Mouse (Mus musculus) midbrain, embryonic 14.5 days (tissue): ENCODE results near the gene Vmn2r89. TPM values are rescaled to one million over a fixed set of nuclear protein-coding genes. Genes with fewer than 3 reads are reported as not detected.
"Not testable (repeated sequence)": the region's sequence is repeated elsewhere in the genome, so short reads cannot be mapped to it uniquely, and the experiment has no call there.

Source experiments
- ATAC-seq: fragments of 200-750 bp; cut with Nextera tagmentation; 2 replicates; pipeline ENCODE4 v1.8.0; 2017; ENCODE audit warnings: moderate number of reproducible peaks, moderate library complexity; ENCODE audit not compliant: low FRiP score, low TSS enrichment
- DNase-seq: peaks from one replicate; pipeline ENCODE4 v3.0.0-alpha.2; 2015
- H3K27ac ChIP-seq: fragments of 300-500 bp; sonication (generic); replicated peaks from 2 replicates; pipeline ENCODE4 v1.5.1; 2014; ENCODE audit warnings: mild to moderate bottlenecking, low read depth, low read length, moderate library complexity
- H3K27me3 ChIP-seq: fragments of 300-500 bp; sonication (generic); 2 replicates; pipeline ENCODE4 v1.6.1; 2014; ENCODE audit warnings: low read length, control low read depth, mixed read lengths; ENCODE audit not compliant: control insufficient read depth, insufficient read depth
- H3K36me3 ChIP-seq: fragments of 300-500 bp; sonication (generic); 2 replicates; pipeline ENCODE4 v1.6.1; 2014; ENCODE audit warnings: low read length, control low read depth; ENCODE audit not compliant: control insufficient read depth, insufficient read depth
- H3K4me1 ChIP-seq: fragments of 300-500 bp; sonication (generic); 2 replicates; pipeline ENCODE4 v1.6.1; 2014; ENCODE audit warnings: mild to moderate bottlenecking, antibody characterized with exemption, low read length, control low read depth; ENCODE audit not compliant: control insufficient read depth, insufficient read depth
- H3K4me2 ChIP-seq: fragments of 300-500 bp; sonication (generic); 2 replicates; pipeline ENCODE4 v1.6.1; 2014; ENCODE audit warnings: mild to moderate bottlenecking, low read length, moderate library complexity
- H3K4me3 ChIP-seq: fragments of 300-500 bp; sonication (generic); replicated peaks from 2 replicates; pipeline ENCODE4 v1.5.1; 2014; ENCODE audit warnings: low read depth, low read length
- H3K9ac ChIP-seq: fragments of 300-500 bp; sonication (generic); replicated peaks from 2 replicates; pipeline ENCODE4 v1.6.1; 2014; ENCODE audit warnings: mild to moderate bottlenecking, low read length, moderate library complexity
- H3K9me3 ChIP-seq: fragments of 300-500 bp; sonication (generic); 2 replicates; pipeline ENCODE4 v1.6.1; 2016; ENCODE audit warnings: low read length, control low read depth, mixed read lengths; ENCODE audit not compliant: control insufficient read depth
- WGBS: fragments of 180-500 bp; shearing (Covaris S2); extraction: QIAGEN DNeasy Blood & Tissue Kit; methylation state at CpG from one replicate; pipeline ENCODE4 v1.1.7; 2014; 5-methylcytosine and 5-hydroxymethylcytosine counted together
- polyA plus RNA-seq: library from polyadenylated mRNA; unstranded; fragments of >200 nt; fragmentation: Nextera tagmentation; extraction: Ambion mirVana; gene quantifications from 2 replicates; pipeline ENCODE4 v1.2.1, GENCODE M21; 2014

Gene Vmn2r89
- polyA plus RNA-seq, 1 experiment from 2014 or later: not detected

DNA sequence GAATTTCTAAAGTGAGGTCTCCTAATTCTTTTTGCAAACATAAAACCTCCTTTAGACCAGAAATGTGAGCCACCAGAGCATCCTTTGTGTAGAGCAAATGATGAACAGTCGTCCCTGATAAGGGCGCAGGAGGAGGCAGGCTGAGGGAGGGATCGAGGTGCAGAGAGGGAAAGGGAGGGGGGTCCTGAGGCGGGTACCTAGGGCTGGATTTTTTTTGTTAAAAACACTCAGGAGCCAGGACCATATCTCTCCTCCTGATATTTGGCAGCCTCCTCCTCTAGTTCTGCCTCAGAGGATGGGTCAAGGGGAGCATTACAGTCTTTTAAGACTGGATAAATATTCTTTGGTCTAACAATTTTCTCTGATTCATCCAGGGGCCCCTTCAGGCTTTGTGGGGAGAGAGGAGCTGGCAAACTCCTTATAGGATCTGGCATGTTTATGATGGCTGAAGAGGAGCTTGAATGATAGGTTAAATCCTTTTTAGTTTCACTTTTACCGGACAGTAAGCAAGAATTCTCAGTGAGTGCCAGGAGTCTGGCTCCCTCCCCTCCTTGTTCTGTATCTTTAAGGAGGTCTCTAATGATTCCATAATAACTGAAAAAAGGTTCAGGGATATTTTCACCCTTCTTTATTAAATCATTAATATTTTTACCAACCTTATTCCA lies 30.5 kb downstream of the Vmn2r89 start:
- Histone ChIP-seq H3K9ac (no peak overlapping the region), H3K4me1 (no peaks in the 10 kb centered on the region), H3K36me3 (no peaks in the 10 kb centered on the region), H3K4me2 (no peak overlapping the region), H3K27me3 (no peaks in the 10 kb centered on the region), H3K9me3 (no peaks in the 10 kb centered on the region; the same call in 1 of the 2 replicates), H3K27ac (no peak overlapping the region), H3K4me3 (no peak overlapping the region)
- DNase-seq: no peak
- 93% methylated on average over 5 of the region's 5 CpGs for WGBS
- no peak for ATAC-seq

DNA sequence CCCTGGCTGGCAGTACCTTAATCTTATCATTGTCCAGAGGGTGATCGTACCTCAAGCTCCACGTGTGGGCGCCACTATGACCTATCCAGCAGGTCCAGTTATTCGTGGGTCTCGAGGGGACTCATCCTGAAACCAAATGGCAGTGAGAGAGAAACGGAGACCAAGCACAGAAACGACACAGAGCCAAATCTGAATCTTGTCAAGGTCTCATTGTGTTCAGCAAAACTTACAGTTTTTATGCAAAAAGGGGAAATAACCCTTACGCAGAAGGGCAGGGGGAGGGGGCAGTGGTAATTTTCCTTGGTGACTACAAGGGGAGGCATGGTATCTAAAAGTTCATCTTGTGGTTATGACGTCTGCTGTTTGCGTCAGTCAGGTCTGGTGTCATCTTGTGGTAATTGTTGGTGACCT lies 31.3 kb downstream of the Vmn2r89 start:
- not testable (repeated sequence) for H3K4me3 ChIP-seq, H3K27me3 ChIP-seq, H3K27ac ChIP-seq, H3K9ac ChIP-seq, H3K36me3 ChIP-seq, ATAC-seq, DNase-seq, H3K9me3 ChIP-seq, H3K4me1 ChIP-seq, H3K4me2 ChIP-seq
- 86% methylated on average over 10 of the region's 10 CpGs for WGBS

DNA sequence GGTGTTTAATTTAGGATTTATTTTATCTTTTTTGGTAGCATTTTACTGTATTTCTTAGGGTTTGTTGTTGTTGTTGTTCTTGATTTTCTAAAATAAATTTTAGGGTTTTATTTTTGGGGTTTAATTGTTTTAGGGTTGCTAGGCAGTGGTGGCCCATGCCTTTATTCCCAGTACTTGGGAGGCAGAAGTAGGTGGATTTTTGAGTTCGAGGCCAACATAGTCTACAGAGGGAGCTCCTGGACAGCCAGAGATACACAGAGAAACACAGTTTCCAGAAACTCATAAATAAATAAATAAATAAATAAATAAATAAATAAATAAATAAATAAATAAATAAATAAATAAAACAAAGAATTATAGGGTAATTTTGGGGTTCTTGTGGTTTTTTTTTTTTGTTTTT lies 32.0 kb downstream of the Vmn2r89 start:
- no peak for ATAC-seq
- WGBS: 98% methylated on average over 1 of the region's 1 CpGs

DNA sequence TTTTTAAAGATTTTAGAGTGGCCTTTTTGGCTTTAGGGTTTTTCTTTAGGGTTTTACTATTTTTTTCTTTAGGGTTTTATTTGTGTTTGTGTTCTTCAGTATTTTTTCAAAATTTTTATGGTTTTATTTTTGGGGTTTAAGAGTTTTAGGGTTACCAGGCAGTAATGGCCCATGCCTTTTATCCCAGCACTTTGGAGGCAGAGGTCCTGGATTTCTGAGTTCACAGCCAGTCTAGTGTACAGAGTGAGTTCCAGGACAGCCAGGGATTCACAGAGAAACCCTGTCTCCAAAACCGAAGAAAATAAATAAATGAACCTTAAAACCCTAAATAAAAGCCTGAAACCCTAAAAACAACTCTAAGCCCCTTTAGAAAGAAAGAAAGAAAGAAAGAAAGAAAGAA lies 34.5 kb downstream of the Vmn2r89 start:
- whole genome bisulfite sequencing: 85% methylated on average over 1 of the region's 1 CpGs
- Histone ChIP-seq H3K4me2 (no peak overlapping the region), H3K4me3 (no peak overlapping the region), H3K27me3 (no peaks in the 10 kb centered on the region), H3K4me1 (no peaks in the 10 kb centered on the region), H3K36me3 (no peaks in the 10 kb centered on the region), H3K9me3 (no peaks in the 10 kb centered on the region), H3K27ac (no peak overlapping the region), H3K9ac (no peak overlapping the region)
- DNase-seq: no peak
- ATAC-seq: no peak

More for the DNA sequence above, 32.0 kb downstream of the Vmn2r89 start:
- H3K27me3 ChIP-seq: no peaks in the 10 kb centered on the region
- H3K27ac ChIP-seq: no peak overlapping the region
- no peak overlapping the region for H3K4me3 ChIP-seq
- H3K9ac ChIP-seq: no peak overlapping the region
- H3K4me1 ChIP-seq: no peaks in the 10 kb centered on the region
- no peak overlapping the region for H3K4me2 ChIP-seq
- H3K9me3 ChIP-seq: no peaks in the 10 kb centered on the region; the same call in 1 of the 2 replicates
- no peaks in the 10 kb centered on the region for H3K36me3 ChIP-seq
- no peak for DNase-seq

DNA sequence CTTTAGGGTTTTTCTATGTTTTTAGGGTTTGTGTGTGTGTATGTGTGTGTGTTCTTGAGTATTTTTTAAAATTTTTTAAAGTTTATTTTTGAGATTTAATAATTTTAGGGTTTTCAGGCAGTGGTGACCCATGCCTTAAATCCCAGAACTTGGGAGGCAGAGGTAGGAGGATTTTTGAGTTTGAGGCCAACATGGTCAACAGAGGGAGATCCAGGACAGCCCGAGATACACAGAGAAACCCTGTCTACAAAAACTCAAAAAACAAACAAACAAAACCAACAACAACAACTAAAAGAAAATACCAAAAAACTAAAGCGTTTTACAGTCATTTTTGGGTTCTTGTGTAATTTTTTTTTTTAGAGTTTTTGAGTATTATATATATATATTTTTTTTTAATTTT lies 44.1 kb downstream of the Vmn2r89 start:
- no peaks in the 10 kb centered on the region for H3K4me1 ChIP-seq
- H3K9me3 ChIP-seq: no peaks in the 10 kb centered on the region
- WGBS: 90% methylated on average over 2 of the region's 2 CpGs
- no peak overlapping the region for H3K4me3 ChIP-seq
- DNase-seq: no peak
- ATAC-seq: no peak
- no peak overlapping the region for H3K9ac ChIP-seq
- no peak overlapping the region for H3K27ac ChIP-seq
- no peak overlapping the region for H3K4me2 ChIP-seq
- H3K27me3 ChIP-seq: no peaks in the 10 kb centered on the region
- H3K36me3 ChIP-seq: no peaks in the 10 kb centered on the region

DNA sequence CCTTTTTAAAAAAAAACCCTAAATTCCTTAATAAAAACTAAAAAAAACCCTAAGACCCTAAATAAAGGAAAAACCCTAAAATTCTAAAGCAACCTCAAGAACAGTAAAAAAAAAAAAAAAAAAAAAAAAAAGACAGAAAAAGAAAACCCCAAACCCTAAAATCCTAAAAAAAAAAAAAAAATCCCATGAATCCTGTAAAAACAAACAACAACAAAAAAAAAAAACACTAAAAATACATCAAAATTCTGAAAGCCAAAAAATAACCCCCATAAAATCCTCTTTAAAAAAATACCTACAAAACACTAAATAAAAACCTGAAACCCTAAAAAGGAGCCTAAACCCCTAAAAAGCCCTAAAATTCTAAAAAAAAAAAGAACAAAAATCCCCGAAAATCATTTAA lies 45.3 kb downstream of the Vmn2r89 start:
- no peak for ATAC-seq
- no peaks in the 10 kb centered on the region for H3K36me3 ChIP-seq
- no peak overlapping the region for H3K4me2 ChIP-seq

DNA sequence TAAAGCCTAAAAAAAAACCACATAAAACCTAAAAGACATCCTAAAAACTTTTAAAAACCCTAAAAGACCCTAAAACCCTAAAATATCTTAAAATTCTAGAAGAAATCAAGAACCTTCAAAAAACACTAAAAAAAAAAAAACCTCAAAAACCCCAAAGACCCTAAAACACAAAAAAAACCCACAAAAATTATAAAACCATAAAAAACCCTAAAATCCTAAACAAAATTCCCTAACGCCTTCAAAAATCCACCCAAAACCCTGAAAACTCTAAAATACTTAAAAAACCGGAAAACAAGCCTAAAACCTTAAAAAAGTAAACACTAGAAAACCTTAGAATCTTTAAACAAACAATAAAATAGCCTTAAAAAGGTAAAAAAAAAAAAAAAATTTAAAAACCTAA lies 46.3 kb downstream of the Vmn2r89 start:
- Histone ChIP-seq H3K9me3 (no peaks in the 10 kb centered on the region), H3K9ac (no peak overlapping the region), H3K4me3 (no peak overlapping the region), H3K36me3 (no peaks in the 10 kb centered on the region), H3K27me3 (no peaks in the 10 kb centered on the region), H3K4me2 (no peak overlapping the region), H3K4me1 (no peaks in the 10 kb centered on the region), H3K27ac (no peak overlapping the region)
- ATAC-seq (no peak), DNase-seq (no peak)
- 98% methylated on average over 2 of the region's 2 CpGs for WGBS

More for the DNA sequence above, 45.3 kb downstream of the Vmn2r89 start:
- Histone ChIP-seq H3K4me1 (no peaks in the 10 kb centered on the region), H3K9ac (no peak overlapping the region), H3K27me3 (no peaks in the 10 kb centered on the region), H3K27ac (no peak overlapping the region), H3K4me3 (no peak overlapping the region), H3K9me3 (no peaks in the 10 kb centered on the region)
- 96% methylated on average over 1 of the region's 1 CpGs for WGBS
- no peak for DNase-seq

DNA sequence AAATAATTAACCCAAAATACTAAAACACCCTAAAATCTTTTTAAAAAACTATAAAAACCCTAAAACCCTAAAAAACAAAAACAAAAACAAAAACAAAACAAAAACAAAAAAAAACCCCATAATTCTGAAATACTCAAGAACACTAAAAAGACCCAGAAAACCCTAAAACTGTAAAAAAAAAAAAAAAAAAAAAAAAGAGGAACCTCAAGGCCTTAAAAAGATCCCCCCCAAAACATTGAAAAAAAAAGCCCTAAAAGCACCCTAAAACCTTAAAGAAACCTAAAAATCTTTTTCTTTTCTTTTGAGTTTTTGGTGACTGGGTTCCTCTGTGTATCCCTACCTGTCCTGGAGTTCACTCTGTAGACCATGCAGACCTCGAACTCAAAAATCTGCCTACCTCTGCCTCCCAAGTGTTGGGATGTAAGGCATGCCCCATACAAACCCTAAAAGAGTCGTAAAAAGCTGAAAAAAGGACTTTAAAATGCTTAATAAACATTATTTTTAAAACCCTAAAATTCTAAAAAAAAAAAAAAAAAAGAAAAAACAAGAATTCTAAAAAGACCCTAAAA lies 48.1 kb downstream of the Vmn2r89 start:
- H3K27ac ChIP-seq: no peak overlapping the region
- no peaks in the 10 kb centered on the region for H3K27me3 ChIP-seq
- no peak overlapping the region for H3K9ac ChIP-seq
- no peaks in the 10 kb centered on the region for H3K9me3 ChIP-seq
- H3K4me1 ChIP-seq: no peaks in the 10 kb centered on the region
- no peak for DNase-seq
- no peak for ATAC-seq
- WGBS: 83% methylated on average over 2 of the region's 2 CpGs
- H3K4me2 ChIP-seq: no peak overlapping the region
- no peak overlapping the region for H3K4me3 ChIP-seq
- no peaks in the 10 kb centered on the region for H3K36me3 ChIP-seq

DNA sequence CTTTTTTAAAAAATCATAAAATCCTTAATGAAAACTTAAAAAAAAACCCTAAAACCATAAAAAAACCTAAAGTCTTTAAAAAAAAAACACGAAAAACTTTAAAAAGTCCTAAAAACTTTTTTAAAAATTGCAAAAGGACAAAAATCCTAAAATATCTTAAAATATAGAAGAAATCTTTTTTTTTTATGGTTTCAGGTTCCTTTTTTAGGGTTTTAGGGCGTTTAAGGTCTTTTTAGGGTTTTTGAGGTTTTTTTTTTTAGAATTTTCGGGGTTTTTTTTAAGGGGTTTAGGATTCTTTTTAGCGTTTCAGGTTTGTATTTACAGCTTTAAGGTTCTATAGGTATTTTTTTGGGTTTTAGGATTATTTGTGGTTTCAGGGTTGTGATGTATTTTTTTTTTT lies 48.8 kb downstream of the Vmn2r89 start:
- no peaks in the 10 kb centered on the region for H3K27me3 ChIP-seq
- H3K4me1 ChIP-seq: no peaks in the 10 kb centered on the region
- no peaks in the 10 kb centered on the region for H3K9me3 ChIP-seq
- H3K36me3 ChIP-seq: no peaks in the 10 kb centered on the region
- H3K4me3 ChIP-seq: no peak overlapping the region
- 94% methylated on average over 4 of the region's 4 CpGs for WGBS
- H3K4me2 ChIP-seq: no peak overlapping the region
- ATAC-seq (no peak), DNase-seq (no peak)
- H3K27ac ChIP-seq: no peak overlapping the region
- no peak overlapping the region for H3K9ac ChIP-seq
